Mouse (Mus musculus): ENCODE data around the gene Zfp341. TPM values are rescaled to one million over a fixed set of nuclear protein-coding genes. Genes with fewer than 3 reads are reported as not detected.

Zfp341 gene
- polyA plus RNA-seq, 1 experiment: 2.6 TPM

DNA sequence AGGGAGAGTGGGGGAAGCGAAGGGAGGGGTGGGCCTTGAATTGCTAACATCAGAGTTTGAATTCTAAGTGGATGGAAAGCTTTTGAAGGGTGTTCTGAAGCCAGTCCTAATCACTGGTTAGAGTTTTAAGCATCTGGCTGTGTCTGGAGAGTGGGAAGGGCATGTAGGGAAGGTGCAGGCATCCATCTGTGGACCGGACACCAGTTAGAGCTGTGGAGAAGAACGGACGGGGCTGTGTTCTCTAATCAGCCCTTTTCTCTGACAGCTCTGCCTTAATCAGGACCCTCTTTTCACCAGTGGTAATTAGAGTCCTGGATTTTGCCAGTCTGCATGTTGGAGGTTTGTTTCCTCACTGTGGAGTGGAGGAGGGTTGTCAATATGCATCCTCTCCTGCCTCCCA lies 46.0 kb downstream of the Zfp341 start:
- Histone ChIP-seq H3K27ac (ENCODE audit: control insufficient read depth, insufficient read depth, low read depth, low read length, poor library complexity) (no peak overlapping the region), H3K4me3 (replicated peaks; ENCODE audit: control insufficient read depth, low read depth, low read length) (no peak overlapping the region), H3K4me1 (ENCODE audit: control insufficient read depth, insufficient read depth, low read length) (no peaks in the 10 kb centered on the region; the same call in 1 of the 2 replicates)
- TF ChIP-seq POLR2A (IDR thresholded peaks at IDR 0.05; ENCODE audit: borderline replicate concordance, control insufficient read depth, low read depth, low read length) (no peak), CTCF (IDR thresholded peaks at IDR 0.05; ENCODE audit: control insufficient read depth, insufficient read depth, low read length) (no peak)
- WGBS: 68% methylated on average over 4 of the region's 4 CpGs

DNA sequence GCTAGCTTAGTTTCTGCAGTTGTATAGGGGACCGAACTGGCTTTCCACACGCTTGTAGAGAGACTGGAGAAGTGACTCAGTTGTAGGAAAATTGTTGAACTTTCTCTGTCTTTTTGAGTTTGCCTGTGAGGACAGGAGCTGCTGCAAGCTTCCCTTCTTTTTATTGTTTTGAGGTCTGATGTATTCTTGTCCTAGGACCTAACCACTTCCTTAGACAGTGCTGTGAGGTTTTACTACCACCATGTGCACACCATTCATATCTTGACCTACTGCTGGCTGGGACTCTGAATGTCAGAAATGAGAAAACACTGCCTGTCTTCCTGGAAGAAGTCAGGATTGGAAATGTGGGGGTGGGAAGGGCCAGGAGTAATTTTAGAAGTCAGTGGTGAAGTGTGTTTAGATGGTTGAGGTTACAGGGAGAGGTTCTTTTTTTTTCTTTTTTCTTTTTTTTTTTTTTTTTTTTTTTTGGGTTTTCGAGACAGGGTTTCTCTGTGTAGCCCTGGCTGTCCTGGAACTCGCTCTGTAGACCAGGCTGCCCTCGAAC lies 46.5 kb downstream of the Zfp341 start:
- Histone ChIP-seq H3K27ac (ENCODE audit: control insufficient read depth, insufficient read depth, low read depth, low read length, poor library complexity) (no peak overlapping the region), H3K4me1 (ENCODE audit: control insufficient read depth, insufficient read depth, low read length) (no peaks in the 10 kb centered on the region; the same call in 1 of the 2 replicates), H3K4me3 (replicated peaks; ENCODE audit: control insufficient read depth, low read depth, low read length) (no peak overlapping the region)
- 36% methylated on average over 5 of the region's 5 CpGs for WGBS
- TF ChIP-seq POLR2A (IDR thresholded peaks at IDR 0.05; ENCODE audit: borderline replicate concordance, control insufficient read depth, low read depth, low read length) (no peak), CTCF (IDR thresholded peaks at IDR 0.05; ENCODE audit: control insufficient read depth, insufficient read depth, low read length) (no peak)

DNA sequence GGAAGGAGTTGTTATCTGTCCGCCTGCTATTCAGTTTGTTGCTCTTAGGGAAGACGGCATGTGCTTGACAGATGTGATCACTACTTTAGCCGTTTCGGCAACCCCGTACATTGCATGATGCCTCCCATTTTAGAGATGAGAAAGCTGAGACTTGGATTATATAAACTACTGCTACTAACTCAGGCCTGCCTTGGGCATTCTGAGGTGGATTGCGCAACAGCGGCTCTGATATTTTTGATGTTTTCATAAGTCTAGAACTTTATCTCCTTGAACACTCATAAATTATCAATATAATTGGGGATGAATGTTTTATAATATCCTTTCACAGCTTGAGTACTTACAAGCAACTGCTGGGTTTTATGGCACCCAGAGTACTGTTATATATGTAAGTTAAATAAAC lies 55.6 kb downstream of the Zfp341 start:
- TF ChIP-seq POLR2A (IDR thresholded peaks at IDR 0.05; ENCODE audit: borderline replicate concordance, control insufficient read depth, low read depth, low read length): no peak
- TF ChIP-seq CTCF (IDR thresholded peaks at IDR 0.05; ENCODE audit: control insufficient read depth, insufficient read depth, low read length): no peak

DNA sequence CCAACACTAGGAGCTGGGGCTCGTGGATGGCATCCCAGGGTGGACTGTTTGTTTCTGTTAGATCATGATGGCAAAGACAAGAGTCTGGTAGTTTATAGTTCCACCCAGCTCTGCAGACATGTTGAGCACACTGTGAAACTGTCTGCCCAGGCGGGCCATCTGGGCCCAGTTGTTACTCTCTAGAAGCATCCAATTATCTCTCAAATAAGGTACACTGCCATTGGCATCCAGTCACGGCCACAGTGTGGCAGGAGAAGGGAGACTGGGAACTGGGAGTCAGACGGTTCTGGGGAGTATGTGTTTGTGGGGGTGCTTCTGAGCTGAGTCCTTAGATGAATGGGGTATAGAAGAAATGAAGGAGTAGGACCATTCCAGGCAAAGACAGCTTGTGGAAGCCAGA lies 57.0 kb downstream of the Zfp341 start:
- Histone ChIP-seq H3K27ac (ENCODE audit: control insufficient read depth, insufficient read depth, low read depth, low read length, poor library complexity) (no peak overlapping the region), H3K4me3 (replicated peaks; ENCODE audit: control insufficient read depth, low read depth, low read length) (no peak overlapping the region), H3K4me1 (ENCODE audit: control insufficient read depth, insufficient read depth, low read length) (peaks cover 2% of the 10 kb centered on the region; the same call in 1 of the 2 replicates)
- no peak for TF ChIP-seq POLR2A (IDR thresholded peaks at IDR 0.05; ENCODE audit: borderline replicate concordance, control insufficient read depth, low read depth, low read length)
- no peak for TF ChIP-seq CTCF (IDR thresholded peaks at IDR 0.05; ENCODE audit: control insufficient read depth, insufficient read depth, low read length)
- 88% methylated on average over 4 of the region's 4 CpGs for WGBS

More for the DNA sequence above, 55.6 kb downstream of the Zfp341 start:
- Histone ChIP-seq H3K4me1 (ENCODE audit: control insufficient read depth, insufficient read depth, low read length) (peaks cover 2% of the 10 kb centered on the region; the same call in 1 of the 2 replicates), H3K27ac (ENCODE audit: control insufficient read depth, insufficient read depth, low read depth, low read length, poor library complexity) (no peak overlapping the region), H3K4me3 (replicated peaks; ENCODE audit: control insufficient read depth, low read depth, low read length) (no peak overlapping the region)
- 86% methylated on average over 7 of the region's 7 CpGs for WGBS

DNA sequence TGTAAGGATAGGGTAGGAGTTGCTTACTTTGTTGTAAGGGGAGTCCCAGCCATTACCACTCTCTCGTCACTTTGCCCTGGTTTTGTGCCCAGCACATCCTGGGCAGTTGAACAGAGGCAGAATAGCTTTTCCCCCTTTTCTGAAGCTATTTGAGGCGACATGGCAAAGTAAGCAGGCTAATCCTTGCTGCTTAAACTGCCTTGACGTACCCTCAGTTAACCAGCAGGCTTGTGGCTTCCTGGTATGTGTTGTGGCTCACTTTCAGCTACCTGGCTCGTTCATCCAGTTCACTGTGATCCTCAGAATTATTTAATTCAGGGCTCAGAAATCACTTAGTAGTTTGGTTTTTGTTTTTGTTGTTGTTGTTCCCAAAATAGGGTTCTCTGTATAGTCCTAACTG lies 57.6 kb downstream of the Zfp341 start:
- H3K27ac ChIP-seq (ENCODE audit: control insufficient read depth, insufficient read depth, low read depth, low read length, poor library complexity): no peak overlapping the region
- WGBS: 71% methylated on average over 4 of the region's 4 CpGs
- no peak overlapping the region for H3K4me3 ChIP-seq (replicated peaks; ENCODE audit: control insufficient read depth, low read depth, low read length)
- H3K4me1 ChIP-seq (ENCODE audit: control insufficient read depth, insufficient read depth, low read length): peaks cover 2% of the 10 kb centered on the region; the same call in 1 of the 2 replicates
- TF ChIP-seq CTCF (IDR thresholded peaks at IDR 0.05; ENCODE audit: control insufficient read depth, insufficient read depth, low read length) (no peak), POLR2A (IDR thresholded peaks at IDR 0.05; ENCODE audit: borderline replicate concordance, control insufficient read depth, low read depth, low read length) (no peak)

DNA sequence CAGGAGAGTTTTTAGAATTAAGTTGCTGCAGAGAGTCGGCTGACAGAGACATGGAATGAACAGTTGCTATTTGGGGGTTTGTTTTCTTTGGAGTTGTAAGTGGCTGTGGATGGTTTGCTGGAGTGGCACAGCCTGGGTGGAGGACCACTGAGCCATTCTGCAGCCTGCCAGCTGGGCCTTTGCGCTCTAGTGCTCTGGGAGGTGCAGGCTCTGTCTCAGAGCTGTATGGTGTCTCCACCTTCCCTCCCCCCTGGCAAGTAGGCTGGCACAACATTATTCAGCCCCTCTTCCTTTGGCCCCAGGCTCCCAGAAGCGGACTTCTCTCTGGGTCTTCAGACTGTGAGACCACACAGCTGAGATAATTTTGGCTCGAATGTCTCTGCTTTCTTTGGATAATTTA lies 60.9 kb downstream of the Zfp341 start:
- 85% methylated on average over 4 of the region's 4 CpGs for WGBS
- no peaks in the 10 kb centered on the region for H3K4me1 ChIP-seq (ENCODE audit: control insufficient read depth, insufficient read depth, low read length)
- H3K4me3 ChIP-seq (replicated peaks; ENCODE audit: control insufficient read depth, low read depth, low read length): no peak overlapping the region
- H3K27ac ChIP-seq (ENCODE audit: control insufficient read depth, insufficient read depth, low read depth, low read length, poor library complexity): no peak overlapping the region
- TF ChIP-seq POLR2A (IDR thresholded peaks at IDR 0.05; ENCODE audit: borderline replicate concordance, control insufficient read depth, low read depth, low read length) (no peak), CTCF (IDR thresholded peaks at IDR 0.05; ENCODE audit: control insufficient read depth, insufficient read depth, low read length) (no peak)

DNA sequence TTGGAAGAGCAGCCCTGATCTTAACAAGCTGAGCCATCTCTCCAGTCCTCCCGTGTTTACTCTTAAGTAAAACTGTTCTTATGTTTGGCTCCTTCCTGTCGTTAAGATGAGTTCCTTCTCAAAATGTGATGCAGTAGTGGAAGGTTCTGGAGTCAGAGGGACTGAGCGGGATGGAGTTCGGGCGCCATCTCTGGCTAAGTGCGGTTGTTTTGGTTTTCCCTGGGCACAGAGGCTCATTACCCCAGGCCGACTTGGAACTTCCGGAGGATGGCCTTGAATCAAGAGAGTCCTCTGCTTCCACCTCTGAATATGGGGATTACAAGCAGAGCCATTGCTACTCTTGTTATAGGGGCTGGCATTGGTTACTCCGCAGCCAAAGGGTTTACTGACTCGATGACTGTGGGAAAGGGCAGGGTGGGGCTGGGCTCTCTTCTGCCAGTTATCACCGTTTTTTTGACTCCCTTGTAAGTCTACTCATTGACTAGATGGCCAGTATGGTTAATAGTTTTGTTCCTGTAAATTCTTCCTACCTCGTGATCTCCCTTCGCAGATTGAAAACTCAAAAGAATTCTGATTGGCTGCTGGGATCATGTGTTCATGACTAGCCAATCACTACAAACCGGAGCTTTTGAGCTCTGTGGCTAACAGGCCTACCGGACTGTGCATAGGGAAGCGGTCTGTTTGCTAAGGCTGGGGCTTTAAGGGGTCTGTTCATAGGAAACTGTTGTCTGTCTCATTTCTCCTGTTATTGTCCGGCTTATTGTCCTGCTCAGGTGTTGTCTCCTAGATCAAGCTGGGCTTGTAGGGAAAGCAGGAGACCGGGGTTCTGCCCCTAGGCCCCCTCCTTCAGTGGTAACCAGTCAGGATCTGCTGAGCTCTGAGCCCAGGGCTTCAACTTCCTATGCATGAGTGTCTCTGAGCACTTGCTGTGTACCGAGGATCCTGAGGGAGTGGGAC lies 63.8 kb downstream of the Zfp341 start:
- TF ChIP-seq CTCF (IDR thresholded peaks at IDR 0.05; ENCODE audit: control insufficient read depth, insufficient read depth, low read length) (no peak), POLR2A (IDR thresholded peaks at IDR 0.05; ENCODE audit: borderline replicate concordance, control insufficient read depth, low read depth, low read length) (no peak)
- H3K4me3 ChIP-seq (replicated peaks; ENCODE audit: control insufficient read depth, low read depth, low read length): no peak overlapping the region
- H3K27ac ChIP-seq (ENCODE audit: control insufficient read depth, insufficient read depth, low read depth, low read length, poor library complexity): no peak overlapping the region
- WGBS: 68% methylated on average over 19 of the region's 19 CpGs
- no peaks in the 10 kb centered on the region for H3K4me1 ChIP-seq (ENCODE audit: control insufficient read depth, insufficient read depth, low read length)

DNA sequence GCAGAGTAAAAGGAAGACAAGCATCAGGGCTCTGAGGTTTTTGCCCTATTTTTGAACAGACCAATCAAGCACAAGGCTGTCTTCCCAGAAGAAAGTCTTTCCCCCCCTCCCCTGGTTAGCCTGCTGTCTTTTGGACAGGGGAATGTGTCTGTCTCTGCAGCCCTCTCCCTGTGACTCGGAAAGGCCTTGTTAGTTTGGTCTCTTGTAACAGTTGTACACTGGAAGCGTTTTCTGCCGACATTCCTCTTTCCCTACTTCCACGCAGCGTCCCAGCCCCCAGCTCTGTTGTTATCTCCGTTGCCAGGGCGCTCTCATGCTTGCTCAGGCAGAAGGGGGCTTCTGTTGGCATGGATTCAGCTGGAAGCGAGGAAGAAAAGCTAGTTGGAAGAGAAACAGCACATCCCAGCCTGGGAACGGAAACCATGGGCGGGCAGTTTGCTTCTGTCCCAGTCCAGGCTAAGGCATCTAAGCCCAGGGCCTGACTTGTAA lies 64.6 kb downstream of the Zfp341 start:
- Histone ChIP-seq H3K27ac (ENCODE audit: control insufficient read depth, insufficient read depth, low read depth, low read length, poor library complexity) (no peak overlapping the region), H3K4me3 (replicated peaks; ENCODE audit: control insufficient read depth, low read depth, low read length) (no peak overlapping the region), H3K4me1 (ENCODE audit: control insufficient read depth, insufficient read depth, low read length) (no peaks in the 10 kb centered on the region; the same call in 1 of the 2 replicates)
- 75% methylated on average over 10 of the region's 10 CpGs for WGBS
- TF ChIP-seq CTCF (IDR thresholded peaks at IDR 0.05; ENCODE audit: control insufficient read depth, insufficient read depth, low read length) (no peak), POLR2A (IDR thresholded peaks at IDR 0.05; ENCODE audit: borderline replicate concordance, control insufficient read depth, low read depth, low read length) (no peak)

Data from bone marrow, adult 2 months (tissue).